Mouse (Mus musculus) cerebellum, adult 2 months (tissue): Measurements from ENCODE around the gene Zbtb2.

Experiments
- CTCF ChIP-seq: fragments of 200-500 bp; IDR thresholded peaks from 2 replicates; pipeline ENCODE4 v1.5.1; 2011; ENCODE audit warnings: low read depth, mild to moderate bottlenecking, control low read depth, low read length, moderate library complexity, borderline replicate concordance; ENCODE audit not compliant: insufficient read depth
- POLR2A ChIP-seq: fragments of 200-500 bp; IDR thresholded peaks from 2 replicates; pipeline ENCODE4 v1.6.1; 2011; ENCODE audit warnings: low read length, control low read depth, borderline replicate concordance; ENCODE audit not compliant: insufficient read depth

GRCm38 (mm10) chr10:4391076-4391475 is 3.2 kb upstream of the Zbtb2 start:
- TF ChIP-seq CTCF (no peak), POLR2A (no peak)
